Mouse (Mus musculus) testis, adult 2 months (tissue): ENCODE results near the gene Grm1.

Source experiments
- CTCF ChIP-seq: fragments of 200-500 bp; IDR thresholded peaks from 2 replicates; pipeline ENCODE4 v1.5.1; 2012; ENCODE audit warnings: low read depth, mild to moderate bottlenecking, inconsistent platforms, low read length, moderate library complexity; ENCODE audit not compliant: control insufficient read depth, insufficient read depth, insufficient replicate concordance
- POLR2A ChIP-seq: fragments of 200-500 bp; IDR thresholded peaks from 2 replicates; pipeline ENCODE4 v1.6.1; 2012; ENCODE audit warnings: low read depth, mild to moderate bottlenecking, inconsistent platforms, low read length, moderate library complexity; ENCODE audit not compliant: control insufficient read depth

GRCm38 (mm10) chr10:10991708-10992107 lies 90.4 kb downstream of the Grm1 start:
- TF ChIP-seq POLR2A (no peak), CTCF (no peak)
